Mouse (Mus musculus): ENCODE results near the gene Eif2b3. TPM values are rescaled to one million over a fixed set of nuclear protein-coding genes. Genes with fewer than 3 reads are reported as not detected.

The Eif2b3 gene
- total RNA-seq, 2 experiments from 2014 or later, result 27.0 to 30.2 TPM

DNA sequence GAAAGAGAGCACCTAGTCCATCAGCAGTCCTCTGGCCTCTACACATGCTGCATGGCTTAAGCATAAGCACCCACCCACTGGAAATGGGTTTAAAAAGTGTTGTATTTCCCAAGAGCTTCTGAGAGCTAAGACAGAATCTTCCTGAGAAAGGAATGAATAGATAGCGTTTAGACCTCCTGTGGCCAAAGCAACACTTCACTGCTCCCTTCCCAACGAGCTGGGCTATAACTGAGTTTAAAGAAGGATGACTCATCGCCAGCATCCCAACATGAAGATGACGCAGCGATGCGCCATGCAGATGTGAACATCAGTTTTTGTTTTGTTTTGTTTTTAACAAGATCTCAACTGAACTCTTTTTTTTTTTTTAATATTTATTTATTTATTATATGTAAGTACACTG lies 5.6 kb upstream of the Eif2b3 start:
- DNase-seq, result no peak
- intact Hi-C loops (cut with DNase I), result no loop called here

DNA sequence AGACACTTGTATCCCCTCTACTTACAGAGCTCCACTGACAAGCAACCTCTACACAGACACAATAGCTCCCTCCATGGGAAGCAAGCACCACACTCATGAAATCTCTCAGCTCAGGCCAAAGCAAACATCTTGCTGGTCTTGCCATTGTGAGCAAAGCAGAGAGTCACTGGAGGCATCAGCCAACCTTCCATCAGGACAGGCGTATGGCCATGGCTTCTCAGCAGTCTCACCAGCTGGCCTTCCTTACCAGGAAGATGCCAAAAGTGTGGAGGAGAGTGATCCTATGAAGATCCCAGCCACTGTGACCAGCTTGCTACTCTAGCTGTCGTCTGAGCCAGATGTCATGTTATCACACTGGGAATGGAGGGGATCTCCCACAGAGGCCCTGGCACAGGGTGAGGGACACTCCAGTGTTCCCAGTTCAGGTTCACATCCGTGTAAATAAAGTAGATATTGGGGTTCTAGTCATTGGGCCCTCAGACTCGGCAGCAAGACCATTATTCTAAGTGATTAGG lies 4.2 kb upstream of the Eif2b3 start:
- intact Hi-C loops (cut with DNase I), result no loop called here
- DNase-seq, result no peak

DNA sequence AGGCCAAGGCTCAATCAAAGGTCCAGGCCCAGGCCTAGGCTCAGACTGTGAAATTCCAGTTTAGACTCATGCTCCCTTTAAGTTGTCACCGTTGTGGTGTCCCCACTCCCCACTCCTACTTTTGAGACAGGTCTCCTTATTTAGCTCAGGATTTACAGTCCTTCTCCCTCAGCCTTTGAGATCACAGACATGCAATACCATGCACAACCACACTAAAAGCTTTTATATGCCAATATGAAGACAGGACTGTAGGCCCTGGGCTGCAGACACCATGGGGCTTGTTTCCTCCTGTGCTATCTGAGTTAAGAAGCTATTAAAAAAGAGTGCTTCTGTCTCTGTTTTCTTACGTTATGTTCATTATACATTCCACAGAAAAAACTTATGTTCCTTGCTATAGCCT lies 1.5 kb upstream of the Eif2b3 start:
- intact Hi-C loops (cut with DNase I), result no loop called here
- no peak for DNase-seq

DNA sequence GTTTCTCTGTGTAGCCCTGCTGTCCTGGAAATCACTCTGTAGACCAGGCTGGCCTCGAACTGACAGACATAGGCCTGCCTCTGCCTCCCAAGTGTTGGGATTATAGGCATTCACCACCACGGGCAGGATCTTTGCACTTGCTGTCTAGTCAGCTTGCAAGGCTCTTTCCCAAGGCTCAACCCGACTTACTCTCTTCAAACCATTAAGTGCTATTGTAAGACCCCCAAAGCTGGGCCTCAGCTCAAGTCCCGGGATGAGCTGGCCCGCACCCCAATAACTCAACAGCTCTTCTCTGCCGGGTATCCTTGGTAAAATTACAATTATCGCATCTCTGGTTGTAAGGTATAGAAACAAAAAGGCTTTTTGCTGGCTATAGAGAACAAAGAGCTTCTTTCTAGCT lies 875 bp upstream of the Eif2b3 start:
- intact Hi-C loops (cut with DNase I), result no loop called here
- no peak for DNase-seq

DNA sequence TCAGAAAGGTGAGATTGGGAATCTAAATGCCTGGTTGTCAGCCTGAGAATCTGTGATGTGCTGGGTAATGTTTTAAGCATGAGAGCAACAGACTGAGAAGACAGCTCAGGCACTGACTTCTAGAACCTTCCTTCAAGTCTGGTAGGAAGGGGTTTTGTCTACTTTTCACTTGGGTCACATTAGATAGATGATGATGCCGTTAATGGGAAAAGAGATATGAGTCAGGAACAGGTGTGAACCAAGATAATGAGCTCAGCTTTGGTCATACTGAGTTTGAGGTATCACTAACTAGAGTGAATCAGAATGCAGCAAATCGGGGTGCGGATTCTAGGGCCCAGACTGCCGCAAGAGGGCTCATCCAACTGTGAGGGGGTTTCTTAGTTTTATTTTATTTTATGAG lies 4.3 kb downstream of the Eif2b3 start:
- DNase-seq, result no peak
- intact Hi-C loops (cut with DNase I), result no loop called here

DNA sequence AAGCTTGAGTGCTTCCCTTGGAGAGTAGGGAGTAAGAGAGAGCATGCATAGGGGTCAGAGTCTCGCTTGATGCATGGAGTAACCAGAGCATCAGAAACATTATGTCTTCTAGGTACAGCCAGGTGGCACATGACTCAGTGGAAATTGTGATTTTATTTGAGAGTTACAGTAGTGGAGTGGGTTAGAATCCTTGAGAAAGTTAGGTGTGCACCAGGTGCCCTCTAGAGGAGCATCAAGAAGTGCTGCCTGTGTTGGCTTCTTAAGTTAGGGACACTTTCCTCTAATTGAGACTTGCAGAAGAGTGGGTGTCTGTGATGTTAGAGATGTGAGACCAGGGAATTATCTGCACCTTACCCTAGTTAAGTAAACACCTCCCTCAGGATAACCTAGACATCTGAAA lies 11.9 kb downstream of the Eif2b3 start:
- DNase-seq, result no peak
- intact Hi-C loops (cut with DNase I), result no loop called here

DNA sequence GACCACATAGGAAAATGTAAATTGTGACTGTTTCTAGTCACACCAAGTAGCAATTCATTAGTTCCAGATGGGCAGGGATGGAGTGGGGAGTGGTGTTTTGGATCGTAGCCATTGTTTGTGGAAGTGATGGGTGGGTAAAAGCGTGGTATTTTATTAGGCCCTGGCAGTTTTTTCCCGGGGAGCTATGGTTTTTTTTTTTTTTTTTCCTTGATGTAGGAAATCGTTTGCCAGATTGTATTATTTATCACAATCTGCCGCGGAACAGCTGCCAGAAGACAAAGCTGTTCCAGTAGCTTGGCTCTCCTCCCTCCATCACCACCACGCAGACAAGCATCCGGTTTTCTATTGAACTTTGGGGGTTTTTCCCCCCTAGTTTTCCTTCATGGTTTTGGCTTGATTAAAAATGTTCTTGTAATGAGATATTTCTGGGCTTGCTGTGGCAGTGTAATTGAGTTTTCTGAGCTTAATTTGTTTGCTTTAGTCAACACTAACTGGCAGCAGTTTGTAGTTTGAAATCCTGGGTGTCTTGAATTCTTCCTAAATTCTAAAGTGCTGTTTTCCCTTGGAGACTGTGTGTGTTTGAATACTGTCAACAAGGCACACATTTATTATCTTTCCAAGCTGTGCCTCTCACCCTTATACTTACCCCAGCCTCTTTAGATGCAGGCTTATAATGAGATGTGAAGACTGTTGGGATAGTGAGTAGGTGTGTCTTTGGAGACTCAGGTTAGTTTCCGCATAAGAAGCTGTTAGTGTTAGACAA lies 20.9 kb downstream of the Eif2b3 start:
- peak; percentile 75 for DNase-seq
- intact Hi-C loops (cut with DNase I), result no loop called here

DNA sequence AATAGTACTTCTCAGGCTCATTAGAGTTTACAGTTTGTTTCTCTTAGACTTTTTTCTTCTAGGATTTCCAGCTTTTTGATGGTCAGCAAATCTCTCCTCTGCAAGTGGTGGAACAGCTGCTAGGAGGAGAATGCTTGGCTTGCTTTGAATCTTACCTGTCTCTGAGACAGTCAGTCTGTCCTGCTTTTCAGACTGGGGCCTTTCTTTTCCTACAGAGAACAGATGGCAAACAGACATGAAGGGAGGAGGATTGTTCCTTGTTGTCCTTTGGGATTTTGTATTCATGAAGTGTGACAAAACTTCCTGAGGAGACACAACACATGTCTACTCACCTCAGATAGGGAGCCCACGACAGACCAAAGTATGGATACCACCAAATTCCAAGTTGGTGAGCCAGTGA lies 21.6 kb downstream of the Eif2b3 start:
- intact Hi-C loops (cut with DNase I), result no loop called here
- no peak for DNase-seq

DNA sequence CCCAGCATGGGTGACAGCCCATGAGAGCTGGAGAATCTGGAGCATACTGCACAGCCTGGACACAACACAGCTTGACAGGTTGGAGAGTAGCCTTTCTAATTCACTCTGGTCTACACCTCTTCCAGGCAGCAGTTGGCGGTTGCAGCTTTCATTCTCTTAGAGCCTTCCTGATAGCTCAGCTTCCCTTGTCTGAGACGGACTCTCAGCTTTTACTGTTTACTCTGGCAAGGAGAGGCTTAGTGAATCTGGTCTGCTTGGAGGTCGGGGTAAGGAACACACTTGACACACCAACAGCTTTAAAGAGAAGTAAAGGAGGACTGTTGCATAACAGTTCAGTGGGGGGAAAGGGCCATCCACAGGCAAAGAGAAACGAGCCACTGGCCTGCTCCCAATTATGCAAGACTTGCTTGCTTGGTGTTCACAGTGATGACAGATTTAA lies 22.1 kb downstream of the Eif2b3 start:
- intact Hi-C loops (cut with DNase I), result no loop called here

DNA sequence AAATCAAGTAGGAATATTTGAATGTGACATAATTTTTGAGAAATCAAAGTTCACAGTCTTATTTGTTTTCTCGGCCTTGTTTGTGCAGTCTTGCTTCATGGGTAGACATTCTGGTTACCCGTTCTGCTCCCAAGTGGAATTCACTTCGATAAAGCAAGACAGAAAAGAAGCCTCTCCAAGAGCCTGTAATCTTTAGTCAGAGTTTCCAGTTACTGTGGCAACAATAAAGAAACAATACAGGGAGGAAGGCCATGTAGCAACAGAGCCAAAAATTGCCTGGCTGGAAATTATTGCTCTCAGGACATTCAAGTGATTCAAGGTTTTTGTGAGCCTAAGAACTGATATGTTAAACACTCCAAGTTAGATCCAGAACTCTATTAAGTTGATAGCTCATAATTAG lies 29.6 kb downstream of the Eif2b3 start:
- intact Hi-C loops (cut with DNase I), result no loop called here
- no peak for DNase-seq

More for the DNA sequence above, 22.1 kb downstream of the Eif2b3 start:
- DNase-seq, result peak; percentile 37

DNA sequence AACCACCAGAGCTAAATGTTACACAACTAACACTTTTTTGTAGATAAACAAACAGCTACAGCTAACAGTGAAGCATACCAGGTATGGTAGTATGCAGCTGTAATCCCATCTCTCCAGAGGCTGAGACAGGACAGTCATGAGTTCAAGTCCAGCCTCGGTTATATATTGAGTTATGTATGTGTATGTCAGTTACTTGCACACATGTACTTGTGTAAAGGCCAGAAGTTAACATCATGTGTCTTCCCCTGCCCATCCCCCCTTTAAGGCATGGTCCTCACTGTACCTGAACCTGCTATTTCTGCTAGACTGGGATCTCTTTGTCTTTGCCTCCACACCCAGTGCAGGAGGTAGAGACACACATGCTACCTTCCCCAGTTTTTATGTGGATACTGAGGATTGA lies 30.3 kb downstream of the Eif2b3 start:
- intact Hi-C loops (cut with DNase I), result no loop called here
- no peak for DNase-seq

DNA sequence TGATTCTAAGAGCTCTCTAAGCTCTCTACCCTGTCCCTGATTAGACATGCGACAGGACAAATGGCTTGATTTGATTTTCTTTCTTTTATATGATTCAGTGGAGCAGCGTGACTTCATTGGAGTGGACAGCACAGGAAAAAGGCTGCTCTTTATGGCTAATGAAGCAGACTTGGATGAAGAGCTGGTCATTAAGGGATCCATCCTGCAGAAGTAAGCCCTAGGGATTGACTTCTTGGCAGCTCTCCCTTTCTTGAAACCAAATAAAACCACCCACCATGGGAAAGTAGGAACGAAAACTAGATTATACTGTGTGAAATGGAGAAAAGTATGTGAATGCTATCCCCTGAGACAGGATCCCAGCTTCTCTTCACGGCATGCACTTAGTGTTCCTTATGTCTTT lies 33.4 kb downstream of the Eif2b3 start:
- DNase-seq, result peak; percentile 58
- intact Hi-C loops (cut with DNase I), result no loop called here

DNA sequence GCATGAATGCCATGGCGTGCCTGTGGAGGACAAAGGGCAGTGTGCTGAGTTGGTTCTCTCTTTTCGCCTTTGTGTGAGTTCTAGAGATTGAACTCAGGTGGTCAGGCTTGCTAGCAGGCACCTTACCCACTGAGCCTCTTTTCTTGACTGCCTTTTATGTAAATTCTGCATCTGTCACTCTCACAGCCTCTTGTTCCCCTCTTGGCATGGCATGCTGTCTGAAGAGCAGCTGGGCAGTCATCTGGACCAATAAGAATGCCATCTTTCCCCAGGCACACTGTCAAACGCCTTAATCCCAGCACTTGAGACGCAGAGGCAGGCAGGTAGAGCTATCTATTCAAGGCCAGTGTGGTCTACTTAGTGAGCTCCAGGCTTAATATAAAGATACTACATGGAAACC lies 34.8 kb downstream of the Eif2b3 start:
- intact Hi-C loops (cut with DNase I), result no loop called here

DNA sequence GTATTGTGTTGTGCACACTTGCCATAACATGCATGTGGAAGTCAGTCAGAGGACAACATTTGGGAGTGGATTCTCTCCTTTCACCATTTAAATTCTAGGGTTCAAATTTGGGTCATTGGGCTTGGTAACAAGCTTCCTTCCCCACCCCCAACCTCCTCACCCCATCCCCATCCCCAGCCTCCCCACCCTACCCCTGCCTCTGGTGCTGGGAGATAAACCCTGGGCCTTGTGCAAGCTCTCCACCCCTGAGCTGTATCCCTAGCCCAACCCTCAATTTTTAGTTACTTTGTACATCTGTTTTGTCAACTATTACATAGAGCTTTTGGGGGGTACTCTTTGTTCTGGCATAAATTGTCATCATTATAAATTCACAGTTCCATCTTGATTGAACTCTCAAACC lies 36.9 kb downstream of the Eif2b3 start:
- intact Hi-C loops (cut with DNase I), result no loop called here
- no peak for DNase-seq

More for the DNA sequence above, 34.8 kb downstream of the Eif2b3 start:
- peak; percentile 40 for DNase-seq

DNA sequence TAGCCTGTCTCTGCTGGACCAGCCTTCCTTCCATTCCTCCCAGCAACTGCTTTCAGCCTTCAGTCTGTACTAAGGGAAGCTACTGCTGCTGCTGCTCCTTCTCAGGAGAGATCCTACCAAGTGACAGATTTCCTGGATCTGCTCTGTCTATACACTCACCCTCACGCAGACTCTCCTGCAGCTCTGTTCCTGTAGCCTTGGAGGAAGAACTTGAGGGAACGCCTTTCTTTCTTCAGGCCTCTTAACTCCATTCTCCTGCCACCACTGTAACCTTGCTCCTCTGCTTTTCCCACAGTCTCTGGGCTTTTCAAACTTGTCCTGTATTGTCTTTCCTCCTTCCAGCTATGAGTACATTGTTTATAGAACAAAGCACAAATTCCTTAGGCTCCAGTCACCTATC lies 37.3 kb downstream of the Eif2b3 start:
- DNase-seq, result no peak
- intact Hi-C loops (cut with DNase I), result no loop called here

DNA sequence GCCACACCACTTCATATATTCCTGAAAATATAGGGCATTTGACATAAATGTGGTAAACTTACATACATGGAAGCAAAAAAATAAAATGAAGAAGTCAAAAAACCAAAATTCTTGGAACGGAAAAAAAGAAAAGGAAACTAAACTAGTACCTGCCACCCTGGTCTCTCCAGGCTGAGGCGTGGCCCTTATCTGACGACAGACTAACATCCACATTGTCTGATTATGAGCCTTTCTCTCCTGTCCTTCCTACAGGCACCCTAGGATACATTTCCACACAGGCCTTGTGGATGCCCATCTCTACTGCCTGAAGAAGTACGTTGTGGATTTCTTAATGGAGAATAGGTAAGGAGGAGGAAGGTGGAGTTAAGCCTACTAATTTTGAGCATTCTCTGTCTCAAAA lies 39.3 kb downstream of the Eif2b3 start:
- no peak for DNase-seq
- intact Hi-C loops (cut with DNase I), result no loop called here

DNA sequence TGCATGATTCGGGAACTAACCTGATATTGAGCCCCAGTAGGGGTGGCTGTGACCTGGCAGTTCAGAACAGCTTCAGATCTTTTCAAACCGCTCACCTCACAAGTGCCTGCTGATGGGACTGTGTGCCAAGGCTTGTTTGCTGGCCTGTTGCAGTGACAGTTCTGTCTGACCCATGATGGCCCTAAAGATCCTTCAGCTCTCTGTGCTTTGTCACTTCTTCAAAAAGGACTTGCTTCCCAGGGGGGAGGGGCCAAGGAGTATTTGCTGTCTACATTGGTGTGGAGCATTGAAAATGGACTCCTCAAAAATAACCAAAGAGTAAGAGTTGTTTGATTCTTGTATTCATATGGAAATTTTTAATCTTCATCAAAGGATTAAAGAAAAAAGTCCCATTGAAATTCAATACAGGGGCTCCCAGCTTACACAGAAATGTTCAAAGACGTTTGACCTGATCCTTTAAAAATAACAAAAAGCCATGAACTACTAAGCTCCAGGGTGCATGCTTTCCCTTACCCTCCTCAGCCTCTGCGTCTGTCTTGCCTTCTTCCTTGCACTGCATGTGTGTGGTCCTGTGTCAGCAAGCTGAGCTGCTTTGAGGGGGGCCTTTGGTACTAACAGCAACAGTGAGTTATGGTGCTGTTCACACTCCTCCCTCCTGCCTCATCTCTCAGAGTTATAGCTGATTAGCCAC lies 43.6 kb downstream of the Eif2b3 start:
- no peak for DNase-seq
- intact Hi-C loops (cut with DNase I), result no loop called here

DNA sequence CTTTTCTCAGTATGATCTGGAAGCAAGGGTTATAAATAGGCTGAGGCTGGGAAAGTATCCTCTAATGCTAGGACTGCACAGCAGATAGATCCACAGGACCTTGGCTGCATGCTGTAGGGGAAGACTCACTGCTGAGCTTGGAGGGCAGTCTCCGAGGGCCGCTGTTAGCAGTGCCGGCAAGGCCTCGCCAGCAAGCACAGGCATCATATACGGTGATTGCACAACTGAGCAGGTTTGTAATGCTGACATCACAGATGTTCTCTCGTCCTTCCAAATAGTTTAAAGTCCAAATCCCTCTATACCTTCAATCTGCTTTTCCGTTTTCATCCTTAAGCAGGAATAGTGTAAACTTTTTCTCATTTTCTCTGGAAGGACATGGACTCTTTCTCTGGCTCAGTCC lies 48.8 kb downstream of the Eif2b3 start:
- intact Hi-C loops (cut with DNase I), result no loop called here

DNA sequence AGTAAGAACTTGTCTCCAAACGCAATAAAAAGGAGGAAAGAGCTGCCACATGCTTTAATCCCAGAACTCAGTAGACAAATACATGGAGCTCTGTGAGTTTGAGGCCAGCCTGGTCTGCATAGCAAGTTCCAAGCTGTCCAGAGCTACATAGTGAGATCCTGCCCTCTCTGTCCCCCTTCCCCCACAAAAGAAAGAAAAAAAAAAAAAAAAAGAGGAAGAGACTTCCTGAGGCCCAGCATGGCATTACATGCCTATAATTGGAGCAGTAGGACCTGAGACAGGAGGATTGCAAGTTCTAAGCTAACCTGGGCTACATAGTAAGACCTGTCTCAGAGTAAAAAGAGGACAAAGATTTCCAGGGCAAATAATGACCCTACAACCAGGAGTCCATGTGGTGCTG lies 50.4 kb downstream of the Eif2b3 start:
- no peak for DNase-seq
- intact Hi-C loops (cut with DNase I), result no loop called here

More for the DNA sequence above, 48.8 kb downstream of the Eif2b3 start:
- no peak for DNase-seq

DNA sequence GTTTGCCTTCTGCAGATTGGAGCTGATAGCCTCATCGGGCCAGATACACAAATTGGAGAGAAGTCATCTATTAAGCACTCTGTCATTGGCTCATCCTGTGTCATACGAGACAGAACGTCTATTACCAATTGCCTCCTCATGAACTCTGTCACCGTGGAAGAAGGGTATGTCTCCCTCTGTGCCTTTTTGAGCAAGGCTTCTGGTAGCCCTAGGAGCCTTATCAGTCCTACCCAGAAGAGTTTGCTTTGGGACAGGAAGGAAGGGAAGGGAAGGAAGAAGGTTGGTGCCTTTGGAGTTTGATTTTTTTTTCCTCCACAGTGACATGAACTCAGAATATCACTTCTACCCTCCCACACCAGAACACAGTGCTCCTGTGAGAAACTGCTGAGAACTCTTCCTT lies 51.4 kb downstream of the Eif2b3 start:
- DNase-seq, result no peak
- intact Hi-C loops (cut with DNase I), result no loop called here

DNA sequence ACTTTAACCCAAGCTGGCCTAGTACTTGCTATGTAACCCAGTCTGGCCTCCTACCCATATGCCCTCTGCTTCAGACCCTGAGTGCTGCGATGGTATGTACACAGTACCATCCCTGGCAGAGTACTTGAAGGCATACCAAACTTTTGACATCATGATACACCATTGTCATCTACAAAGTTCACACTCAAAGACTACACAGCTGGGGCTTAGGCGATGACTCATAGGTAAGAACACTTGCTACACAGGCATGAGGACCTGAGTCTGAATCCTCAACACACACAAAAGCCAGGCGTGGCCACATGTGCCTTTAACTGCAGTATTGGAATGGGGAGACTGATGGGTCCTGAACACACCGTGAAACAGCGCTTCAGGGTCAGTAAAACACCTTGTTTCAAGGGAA lies 52.0 kb downstream of the Eif2b3 start:
- DNase-seq, result no peak
- intact Hi-C loops (cut with DNase I), result no loop called here

DNA sequence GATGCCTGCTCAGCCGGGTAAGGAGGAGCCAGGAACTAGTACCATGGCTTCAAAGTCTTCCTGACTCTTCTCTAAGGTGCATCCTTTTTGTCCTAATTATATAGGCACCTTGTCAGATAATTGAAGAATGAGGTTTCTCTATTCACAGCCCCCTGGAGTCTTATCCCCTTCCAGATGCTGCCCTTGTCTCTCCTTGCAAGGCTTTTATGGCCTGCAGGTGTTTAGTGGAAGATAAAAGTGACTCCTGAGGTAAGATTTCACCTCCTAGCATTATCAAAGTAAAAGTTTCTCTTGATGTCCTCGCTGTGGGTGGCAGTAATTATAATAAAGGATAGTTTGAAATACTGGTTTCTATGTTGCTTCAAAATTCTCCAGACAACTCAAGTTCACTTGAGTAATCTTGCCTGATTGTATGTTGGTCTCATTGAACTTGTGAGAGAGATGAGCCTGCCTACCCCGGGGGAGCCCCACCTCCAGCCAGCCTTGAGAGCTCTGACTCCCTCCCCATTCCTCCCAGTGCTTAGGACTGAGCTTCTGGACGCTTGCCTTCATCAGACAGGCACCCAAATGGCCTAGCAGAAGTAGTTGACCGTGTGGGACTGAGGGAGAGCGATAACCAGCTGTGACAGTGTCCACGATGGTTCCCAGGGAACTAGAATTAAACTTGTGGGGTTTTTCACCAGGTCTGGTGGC lies 68.9 kb downstream of the Eif2b3 start:
- no peak for DNase-seq
- intact Hi-C loops (cut with DNase I), result no loop called here

Measured in left cerebral cortex, postnatal 4 days (tissue).